Mouse (Mus musculus) midbrain, postnatal 0 days (tissue): Measurements from ENCODE around the gene Cntnap2. TPM values are rescaled to one million over a fixed set of nuclear protein-coding genes. Genes with fewer than 3 reads are reported as not detected.

Experiments used
- ATAC-seq: fragments of 200-750 bp; cut with Nextera tagmentation; 2 replicates; pipeline ENCODE4 v1.8.0; 2017; ENCODE audit warnings: moderate number of reproducible peaks, mild to moderate bottlenecking, moderate TSS enrichment, moderate library complexity; ENCODE audit not compliant: low FRiP score
- DNase-seq: peaks from one replicate; pipeline ENCODE4 v3.0.0-alpha.2; 2015; ENCODE audit warnings: low spot score
- H3K27ac ChIP-seq: fragments of 300-500 bp; sonication (generic); 2 replicates; pipeline ENCODE4 v1.5.1; 2014; ENCODE audit warnings: low read depth, mild to moderate bottlenecking, low read length, mixed read lengths
- H3K27me3 ChIP-seq: fragments of 300-500 bp; sonication (generic); 2 replicates; pipeline ENCODE4 v1.6.1; 2014; ENCODE audit warnings: low read length, control low read depth, mixed read lengths; ENCODE audit not compliant: insufficient read depth
- H3K36me3 ChIP-seq: fragments of 300-500 bp; sonication (generic); 2 replicates; pipeline ENCODE4 v1.6.1; 2014; ENCODE audit warnings: low read length, control low read depth, mixed read lengths; ENCODE audit not compliant: insufficient read depth
- H3K4me1 ChIP-seq: fragments of 300-500 bp; sonication (generic); 2 replicates; pipeline ENCODE4 v1.6.1; 2014; ENCODE audit warnings: mild to moderate bottlenecking, control low read depth, antibody characterized with exemption, low read length, mixed read lengths; ENCODE audit not compliant: insufficient read depth
- H3K4me2 ChIP-seq: fragments of 300-500 bp; sonication (generic); 2 replicates; pipeline ENCODE4 v1.6.1; 2014; ENCODE audit warnings: low read depth, mild to moderate bottlenecking, low read length, mixed read lengths; ENCODE audit not compliant: poor library complexity, severe bottlenecking
- H3K4me3 ChIP-seq: fragments of 300-500 bp; sonication (generic); 2 replicates; pipeline ENCODE4 v1.5.1; 2014; ENCODE audit warnings: low read depth, mild to moderate bottlenecking, low read length, moderate library complexity
- H3K9ac ChIP-seq: fragments of 300-500 bp; sonication (generic); replicated peaks from 2 replicates; pipeline ENCODE4 v1.6.1; 2014; ENCODE audit warnings: mild to moderate bottlenecking, low read length, moderate library complexity, mixed read lengths; ENCODE audit not compliant: poor library complexity, severe bottlenecking
- H3K9me3 ChIP-seq: fragments of 300-500 bp; sonication (generic); 2 replicates; pipeline ENCODE4 v1.6.1; 2016; ENCODE audit warnings: low read length, control low read depth
- CTCF ChIP-seq: IDR thresholded peaks from 2 replicates; pipeline ENCODE4 v1.5.1; 2016; ENCODE audit warnings: antibody characterized with exemption, mild to moderate bottlenecking
- WGBS: fragments of 180-500 bp; shearing (Covaris S2); extraction: QIAGEN DNeasy Blood & Tissue Kit; methylation state at CpG from one replicate; pipeline ENCODE4 v1.1.7; 2014; 5-methylcytosine and 5-hydroxymethylcytosine counted together
- polyA plus RNA-seq: library from polyadenylated mRNA; unstranded; fragments of >200 nt; fragmentation: Nextera tagmentation; extraction: Ambion mirVana; gene quantifications from 2 replicates; pipeline ENCODE4 v1.2.1, GENCODE M21; 2015
- total RNA-seq: library from RNA; depleted of rRNA; stranded (reverse); fragments of >200 nt; gene quantifications from 2 replicates; pipeline ENCODE4 v1.2.3, GENCODE M21; 2014

Gene Cntnap2
- total and polyA plus RNA-seq, 2 experiments from 2014 or later: 51.1 to 106 TPM

DNA sequence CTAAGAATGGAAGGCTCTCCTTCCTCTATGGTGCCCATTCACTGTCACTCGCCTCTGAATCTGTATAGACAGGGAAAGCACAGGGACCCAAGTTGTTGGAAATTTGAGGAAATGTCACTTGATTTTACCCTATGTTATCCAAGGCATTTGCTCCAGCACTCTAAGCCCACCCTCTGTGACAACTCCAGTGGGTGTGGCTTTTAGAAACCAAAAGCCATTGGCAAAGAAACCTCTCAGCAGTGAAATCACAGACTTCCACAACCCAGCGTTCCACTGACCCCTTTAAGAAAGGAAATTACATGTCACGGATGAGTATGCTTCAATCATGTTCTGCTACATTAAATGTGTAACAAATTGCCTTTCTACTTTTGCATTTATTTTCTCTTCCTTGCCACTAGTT, 1904.5 kb downstream of the Cntnap2 start:
- Histone ChIP-seq H3K9ac (no peak overlapping the region), H3K36me3 (no peaks in the 10 kb centered on the region), H3K4me1 (no peaks in the 10 kb centered on the region), H3K27ac (no peak overlapping the region), H3K9me3 (no peaks in the 10 kb centered on the region), H3K27me3 (no peaks in the 10 kb centered on the region), H3K4me3 (no peak overlapping the region), H3K4me2 (no peak overlapping the region)
- TF ChIP-seq CTCF: no peak
- ATAC-seq (no peak), DNase-seq (no peak)
- WGBS: 80% methylated on average over 3 of the region's 3 CpGs

DNA sequence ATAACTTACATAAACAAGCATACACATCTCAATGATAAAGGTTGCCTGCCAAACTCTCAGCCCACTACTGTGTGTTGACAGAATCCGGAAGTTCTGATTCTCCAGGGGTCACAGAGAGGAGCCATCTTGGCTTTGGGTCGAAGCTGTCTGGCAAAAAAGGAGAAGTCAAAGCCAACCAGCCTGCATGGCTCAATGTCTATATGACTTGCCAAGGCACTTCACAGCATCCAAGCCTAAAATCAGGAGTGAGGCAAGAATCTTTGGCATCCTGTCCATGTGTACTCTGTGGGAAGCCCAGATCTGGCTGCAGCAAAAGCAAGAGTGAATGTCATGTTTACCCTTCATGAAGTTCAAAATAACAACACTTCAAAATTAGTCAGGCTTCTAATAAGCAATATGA, 1913.5 kb downstream of the Cntnap2 start:
- no peak overlapping the region for H3K4me2 ChIP-seq
- H3K9ac ChIP-seq: no peak overlapping the region
- H3K4me1 ChIP-seq: no peaks in the 10 kb centered on the region
- H3K4me3 ChIP-seq: no peak overlapping the region
- WGBS: 80% methylated on average over 2 of the region's 2 CpGs
- ATAC-seq: no peak
- peak; percentile 47 for DNase-seq
- no peak overlapping the region for H3K27ac ChIP-seq
- no peaks in the 10 kb centered on the region for H3K9me3 ChIP-seq
- no peaks in the 10 kb centered on the region for H3K36me3 ChIP-seq
- TF ChIP-seq CTCF: no peak
- H3K27me3 ChIP-seq: no peaks in the 10 kb centered on the region

DNA sequence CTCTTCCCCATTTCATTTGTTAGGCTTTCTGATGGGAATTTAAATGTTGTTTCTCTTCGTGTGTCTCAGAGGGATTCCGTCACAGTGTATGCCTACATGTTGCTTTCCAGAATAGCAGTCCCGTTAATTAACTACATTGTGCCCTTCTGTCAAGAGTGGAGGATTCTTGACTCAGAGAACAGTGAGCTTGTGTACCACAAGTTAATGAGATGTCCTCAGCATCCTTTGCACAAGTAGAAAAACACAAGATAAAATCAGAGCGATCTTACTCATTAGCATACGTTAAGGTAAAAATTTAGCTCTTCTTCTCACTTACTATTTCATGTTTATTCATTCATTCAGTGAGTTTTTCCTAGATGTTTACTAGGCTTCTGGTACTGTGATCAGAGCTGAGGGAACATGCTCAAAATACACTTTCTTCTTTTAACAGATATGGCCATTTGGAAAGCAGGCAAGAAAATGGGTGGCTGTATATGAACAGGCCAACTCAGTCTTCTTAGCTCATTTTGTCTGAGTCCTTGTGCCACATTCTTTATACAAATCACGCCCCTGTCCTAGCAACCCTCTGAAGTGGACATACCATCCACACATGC, 1936.9 kb downstream of the Cntnap2 start:
- DNase-seq: no peak
- no peaks in the 10 kb centered on the region for H3K9me3 ChIP-seq
- H3K36me3 ChIP-seq: no peaks in the 10 kb centered on the region
- H3K4me1 ChIP-seq: no peaks in the 10 kb centered on the region
- ATAC-seq: no peak
- WGBS: 86% methylated on average over 6 of the region's 6 CpGs
- no peak overlapping the region for H3K4me2 ChIP-seq
- no peak overlapping the region for H3K4me3 ChIP-seq
- H3K27me3 ChIP-seq: no peaks in the 10 kb centered on the region
- no peak overlapping the region for H3K27ac ChIP-seq
- TF ChIP-seq CTCF: no peak
- H3K9ac ChIP-seq: no peak overlapping the region

DNA sequence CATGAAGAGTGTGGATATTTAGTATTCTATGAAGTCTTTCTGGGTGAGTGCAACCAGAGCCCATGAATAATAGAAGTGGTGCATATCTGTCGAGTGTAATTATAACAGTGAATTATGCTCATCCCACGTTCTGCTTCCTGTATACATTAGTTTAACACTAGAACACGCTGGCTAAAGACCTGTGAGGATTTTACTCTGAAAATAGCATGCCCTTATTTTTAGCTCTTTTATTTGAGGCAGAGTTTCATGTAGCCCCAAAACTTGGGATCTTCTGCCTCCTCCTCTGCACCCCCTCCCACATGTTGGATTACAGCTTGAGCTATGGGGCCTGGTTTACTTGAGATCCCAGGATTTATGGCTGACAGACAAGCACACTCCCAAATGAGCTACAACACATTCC, 1945.3 kb downstream of the Cntnap2 start:
- no peak for TF ChIP-seq CTCF
- no peak for ATAC-seq
- 46% methylated on average over 3 of the region's 3 CpGs for WGBS

DNA sequence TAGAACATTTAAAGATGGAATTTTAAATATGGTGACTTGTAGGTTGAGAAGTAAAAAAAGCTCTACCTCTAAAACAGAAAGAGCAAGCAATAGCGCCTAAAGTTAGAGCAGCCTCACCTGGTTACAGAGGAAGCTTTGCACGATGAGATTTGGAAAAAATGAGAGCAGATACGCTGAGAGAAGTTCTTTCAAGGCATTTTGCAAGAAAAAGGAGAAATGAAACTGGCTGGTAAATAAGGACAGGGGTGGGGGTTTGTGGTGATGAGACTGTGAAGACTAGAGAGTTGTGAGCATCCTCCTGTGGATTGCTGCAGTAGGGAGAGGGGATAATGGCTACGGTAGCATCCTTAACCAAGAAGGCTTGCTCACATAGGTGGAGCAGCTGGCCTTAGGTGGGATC, 1953.8 kb downstream of the Cntnap2 start:
- Histone ChIP-seq H3K4me1 (peaks cover 2% of the 10 kb centered on the region; the same call in 1 of the 2 replicates), H3K27ac (no peak overlapping the region), H3K4me3 (no peak overlapping the region), H3K36me3 (no peaks in the 10 kb centered on the region), H3K9me3 (no peaks in the 10 kb centered on the region), H3K9ac (no peak overlapping the region), H3K4me2 (no peak overlapping the region), H3K27me3 (no peaks in the 10 kb centered on the region)
- 85% methylated on average over 4 of the region's 4 CpGs for WGBS
- no peak for ATAC-seq
- DNase-seq: no peak
- TF ChIP-seq CTCF: no peak

More for the DNA sequence above, 1945.3 kb downstream of the Cntnap2 start:
- Histone ChIP-seq H3K4me1 (peaks cover 2% of the 10 kb centered on the region; the same call in 1 of the 2 replicates), H3K27me3 (no peaks in the 10 kb centered on the region), H3K27ac (no peak overlapping the region), H3K36me3 (no peaks in the 10 kb centered on the region), H3K4me3 (no peak overlapping the region), H3K4me2 (no peak overlapping the region), H3K9ac (no peak overlapping the region), H3K9me3 (no peaks in the 10 kb centered on the region)
- no peak for DNase-seq

DNA sequence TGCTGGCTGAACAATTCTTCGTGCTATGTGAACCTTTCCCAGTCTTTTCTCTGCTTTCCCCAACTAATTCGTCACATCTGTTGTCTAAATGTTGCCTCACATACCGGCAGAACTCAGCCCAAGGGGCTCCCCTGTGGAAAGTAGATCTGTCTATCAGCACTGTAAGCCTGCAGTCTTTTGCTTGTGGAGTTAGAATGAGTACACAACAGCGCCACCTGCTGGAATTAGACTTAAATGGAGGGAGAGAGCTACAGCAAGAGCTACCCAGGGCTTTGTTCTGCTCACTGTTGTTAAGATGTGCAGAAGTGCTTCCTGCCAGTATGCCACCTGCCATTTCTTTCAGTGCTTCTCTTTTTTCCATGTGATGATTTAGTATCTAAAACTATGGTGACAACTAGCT, 1954.4 kb downstream of the Cntnap2 start:
- H3K4me2 ChIP-seq: no peak overlapping the region
- no peaks in the 10 kb centered on the region for H3K36me3 ChIP-seq
- H3K9me3 ChIP-seq: no peaks in the 10 kb centered on the region
- ATAC-seq (peak; percentile 89), DNase-seq (peak; percentile 95)
- no peaks in the 10 kb centered on the region for H3K27me3 ChIP-seq
- H3K4me1 ChIP-seq: peaks cover 2% of the 10 kb centered on the region; the same call in 1 of the 2 replicates
- no peak overlapping the region for H3K4me3 ChIP-seq
- no peak overlapping the region for H3K27ac ChIP-seq
- WGBS: 3% methylated on average over 4 of the region's 4 CpGs
- no peak overlapping the region for H3K9ac ChIP-seq
- TF ChIP-seq CTCF: peak; percentile 90
